Mouse (Mus musculus) olfactory bulb, adult 2 months (tissue): ENCODE measurements around the gene Tnk1. TPM values are rescaled to one million over a fixed set of nuclear protein-coding genes. Genes with fewer than 3 reads are reported as not detected.

Experiments
- H3K27ac ChIP-seq: fragments of 200-500 bp; 2 replicates; pipeline ENCODE4 v1.5.1; 2012; ENCODE audit warnings: low read depth, low read length; ENCODE audit not compliant: insufficient read depth
- H3K4me1 ChIP-seq: fragments of 200-500 bp; 2 replicates; pipeline ENCODE4 v1.6.1; 2012; ENCODE audit warnings: low read length; ENCODE audit not compliant: control insufficient read depth, insufficient read depth
- H3K4me3 ChIP-seq: fragments of 200-500 bp; 2 replicates; pipeline ENCODE4 v1.5.1; 2012; ENCODE audit warnings: mild to moderate bottlenecking, low read depth, low read length, moderate library complexity; ENCODE audit not compliant: insufficient read depth
- CTCF ChIP-seq: fragments of 200-500 bp; IDR thresholded peaks from 2 replicates; pipeline ENCODE4 v1.5.1; 2012; ENCODE audit warnings: low read depth, mild to moderate bottlenecking, low read length, moderate library complexity; ENCODE audit not compliant: insufficient read depth
- POLR2A ChIP-seq: fragments of 200-500 bp; IDR thresholded peaks from 2 replicates; pipeline ENCODE4 v1.6.1; 2012; ENCODE audit warnings: mild to moderate bottlenecking, low read depth, low read length, moderate library complexity; ENCODE audit not compliant: insufficient read depth
- WGBS: fragments of 180-500 bp; shearing (Covaris S2); methylation state at CpG from one replicate; pipeline ENCODE4 v1.1.7; 2018; 5-methylcytosine and 5-hydroxymethylcytosine counted together
- polyA plus RNA-seq: library from polyadenylated mRNA; stranded (reverse); fragments of >200 nt; gene quantifications from 2 replicates; pipeline ENCODE4 v1.2.4, GENCODE M21; 2012; ENCODE audit warnings: low replicate concordance; ENCODE audit not compliant: missing spikeins, insufficient read depth, insufficient read length

Tnk1 gene
- polyA plus RNA-seq, 1 experiment, result not detected

DNA sequence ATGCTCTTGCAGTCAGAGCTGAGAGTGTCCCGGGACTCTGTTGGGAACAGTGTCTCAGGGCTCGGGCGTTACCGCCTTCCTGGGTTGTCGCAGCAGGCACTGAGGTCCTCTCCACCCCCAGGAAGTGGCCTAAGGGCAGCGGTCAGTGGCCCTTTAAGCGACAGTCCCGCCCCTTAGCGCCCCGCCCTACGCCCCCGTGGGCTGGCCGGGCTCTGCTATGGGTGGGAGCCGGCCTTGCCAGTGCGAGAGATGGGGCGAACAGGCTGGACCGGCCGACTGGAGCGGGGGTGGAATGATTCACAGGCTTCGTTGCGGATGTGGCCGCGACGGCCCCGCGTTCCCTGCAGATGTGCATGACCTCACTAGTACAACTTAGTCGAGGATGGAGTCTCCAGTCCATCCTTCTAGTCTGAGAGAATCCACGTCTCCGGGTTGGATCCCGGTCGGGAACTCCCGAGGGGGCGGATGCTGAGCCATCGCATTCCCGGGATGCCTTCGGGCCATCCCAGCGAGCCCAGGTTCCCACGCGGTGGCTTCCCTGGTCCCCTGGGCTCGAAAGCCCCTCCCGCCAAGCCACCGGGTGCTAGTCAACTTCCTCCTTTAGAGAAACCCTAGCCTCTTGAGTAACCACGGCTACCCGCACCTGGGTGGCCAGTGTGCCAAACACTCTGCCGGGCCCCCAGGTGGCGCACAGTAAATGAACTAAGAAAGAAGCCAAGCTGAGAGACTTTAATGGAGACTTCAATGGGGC, 22.5 kb upstream of the Tnk1 start, which contains the start of gene Kctd11:
TSS of gene Kctd11 (minus strand) at position 554 of the 751 bp plus-strand sequence.
- Histone ChIP-seq H3K4me1 (peaks cover 22% of the 10 kb centered on the region), H3K27ac (peak within 1 kb of the TSS; percentile 17; the same call in 1 of the 2 replicates), H3K4me3 (peak within 1 kb of the TSS; percentile 48)
- TF ChIP-seq POLR2A, result no peak
- under 1% methylated on average over 46 of the region's 46 CpGs for WGBS

DNA sequence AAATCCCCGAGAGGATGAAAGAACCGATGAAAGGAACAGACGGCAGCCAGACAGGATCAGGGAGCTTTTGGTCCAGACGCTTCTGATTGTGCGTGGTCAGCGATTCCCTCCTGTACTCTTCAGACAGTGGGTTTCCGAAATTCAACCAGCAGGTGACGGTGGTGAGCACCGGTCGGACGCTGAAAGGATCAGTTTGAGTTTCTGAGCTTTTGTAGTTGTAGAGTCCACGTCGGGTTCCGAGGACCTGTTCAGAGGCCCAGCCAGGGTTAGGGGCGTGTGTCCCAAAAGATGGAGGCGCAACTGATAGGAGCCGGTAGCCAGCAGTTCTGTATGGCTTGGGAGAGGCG, 21.9 kb upstream of the Tnk1 start:
- Histone ChIP-seq H3K27ac (peak overlapping the region; percentile 17; the same call in 1 of the 2 replicates), H3K4me1 (peaks cover 22% of the 10 kb centered on the region), H3K4me3 (peak overlapping the region; percentile 48)
- TF ChIP-seq POLR2A (no peak), CTCF (no peak; the same call in 1 of the 2 replicates)
- 1% methylated on average over 18 of the region's 18 CpGs for WGBS

DNA sequence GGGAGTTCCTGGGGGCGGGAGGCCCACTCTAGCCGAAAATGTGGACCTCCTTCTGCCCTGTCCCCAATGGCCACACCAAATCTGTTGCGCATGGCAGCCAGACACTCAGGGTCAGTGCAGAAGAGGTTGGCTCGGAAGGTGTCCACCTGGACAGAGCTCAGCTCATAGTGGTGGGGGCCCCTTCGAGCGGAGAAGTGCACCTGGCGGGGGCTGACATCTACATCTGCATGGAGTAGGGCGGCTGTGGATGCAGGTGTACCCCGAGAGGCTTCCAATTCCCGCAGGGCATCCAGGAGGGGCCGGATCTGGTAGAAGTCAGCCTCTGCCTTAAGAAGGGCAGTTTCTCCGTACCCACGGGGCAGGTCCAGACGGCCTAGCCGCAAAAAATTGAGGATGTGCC, 21.2 kb upstream of the Tnk1 start:
- H3K4me1 ChIP-seq, result peaks cover 22% of the 10 kb centered on the region
- no peak for TF ChIP-seq CTCF
- TF ChIP-seq POLR2A, result no peak
- no peak overlapping the region for H3K27ac ChIP-seq
- WGBS, result 70% methylated on average over 15 of the region's 15 CpGs
- H3K4me3 ChIP-seq, result no peak overlapping the region

DNA sequence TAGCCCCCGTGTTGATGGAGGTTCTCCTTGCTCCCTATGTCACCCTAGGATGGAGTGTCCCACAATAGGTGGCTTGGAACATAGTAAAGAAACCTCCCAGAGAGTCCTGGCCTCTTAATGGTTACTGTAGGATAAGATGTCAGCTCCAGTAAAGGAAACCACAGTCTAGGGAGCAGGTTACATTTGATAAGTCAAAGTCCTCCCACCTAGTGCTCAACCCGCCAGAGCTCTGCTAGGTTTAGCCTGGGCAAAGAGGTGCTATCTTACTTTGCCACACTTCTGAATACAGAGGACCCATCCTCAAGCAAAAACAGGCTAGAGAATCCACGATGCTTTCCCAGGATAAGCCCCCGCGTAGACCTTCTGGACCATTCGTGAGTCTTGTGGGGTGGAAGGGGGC, 20.4 kb upstream of the Tnk1 start:
- 93% methylated on average over 6 of the region's 6 CpGs for WGBS
- no peak overlapping the region for H3K27ac ChIP-seq
- TF ChIP-seq CTCF, result no peak
- TF ChIP-seq POLR2A, result no peak
- H3K4me1 ChIP-seq, result peaks cover 22% of the 10 kb centered on the region
- no peak overlapping the region for H3K4me3 ChIP-seq

DNA sequence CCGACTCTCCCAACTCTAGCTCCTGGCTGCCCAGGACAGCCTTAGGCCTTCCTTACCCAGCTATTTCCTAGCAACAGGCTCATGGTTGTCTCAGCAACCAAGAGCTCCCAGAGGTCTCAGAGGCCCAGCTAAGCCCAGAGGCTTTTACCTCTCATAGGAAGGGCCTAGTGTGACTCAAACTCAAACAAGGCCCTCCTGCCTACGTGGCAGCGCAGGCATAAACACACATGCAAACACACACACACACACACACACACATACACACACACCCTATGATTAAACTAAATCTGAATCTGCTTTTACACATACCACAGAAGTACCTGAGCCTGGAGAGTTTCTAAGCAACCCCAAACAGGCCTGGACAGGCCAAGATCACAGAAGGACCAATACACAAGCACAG, 19.9 kb upstream of the Tnk1 start:
- Histone ChIP-seq H3K4me3 (no peak overlapping the region), H3K27ac (no peak overlapping the region), H3K4me1 (peaks cover 22% of the 10 kb centered on the region)
- no peak for TF ChIP-seq POLR2A
- TF ChIP-seq CTCF, result no peak
- WGBS, result 65% methylated on average over 3 of the region's 3 CpGs

DNA sequence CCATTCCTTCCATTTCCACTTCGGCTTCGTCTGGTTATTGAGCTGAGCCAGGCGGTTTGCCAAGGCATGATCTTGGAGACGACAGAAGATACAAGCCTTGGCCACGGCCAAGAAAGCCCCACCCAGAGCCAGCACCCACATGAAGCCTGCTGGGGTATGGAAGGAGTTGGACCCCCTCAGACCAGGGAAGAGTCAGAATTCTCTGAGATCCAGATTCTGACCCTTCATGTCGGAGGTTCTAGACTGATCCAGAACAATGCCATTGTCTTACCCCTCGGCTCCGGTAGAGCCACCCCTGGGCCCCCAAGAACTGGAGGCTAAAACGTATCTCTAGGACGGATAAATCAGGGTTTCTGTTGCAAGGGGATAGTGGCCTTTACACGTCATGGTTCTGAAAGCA, 19.3 kb upstream of the Tnk1 start, which contains the start of gene Tmem95:
TSS of gene Tmem95 (minus strand) at position 141 of the 400 bp plus-strand sequence.
- H3K4me3 ChIP-seq, result no peak within 1 kb of the TSS
- WGBS, result 80% methylated on average over 11 of the region's 11 CpGs
- TF ChIP-seq CTCF, result no peak
- TF ChIP-seq POLR2A, result no peak
- peaks cover 22% of the 10 kb centered on the region for H3K4me1 ChIP-seq
- no peak within 1 kb of the TSS for H3K27ac ChIP-seq

DNA sequence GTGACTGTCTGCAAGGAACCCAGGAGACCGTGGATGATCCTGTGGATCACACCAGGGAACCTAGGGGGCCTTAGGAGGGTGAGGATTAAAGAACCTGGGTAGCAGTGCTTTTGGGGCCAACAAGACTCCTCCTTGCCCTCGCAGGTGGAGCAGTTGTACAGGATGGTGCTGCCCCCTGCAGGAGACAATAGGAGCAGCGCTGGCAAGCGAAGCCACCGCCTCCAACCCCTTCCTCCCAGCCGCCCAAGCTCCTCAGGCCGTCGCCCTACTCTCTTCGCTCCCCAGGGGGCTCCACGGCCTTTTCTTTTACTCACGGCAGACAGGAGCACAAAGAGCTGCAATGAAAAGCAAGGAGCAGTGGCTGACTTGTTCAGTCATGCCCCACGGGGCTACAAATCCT, 18.3 kb upstream of the Tnk1 start:
- TF ChIP-seq POLR2A, result no peak
- TF ChIP-seq CTCF, result peak; percentile 76
- Histone ChIP-seq H3K4me3 (no peak overlapping the region), H3K4me1 (peaks cover 22% of the 10 kb centered on the region), H3K27ac (no peak overlapping the region)
- WGBS, result 1% methylated on average over 12 of the region's 12 CpGs

DNA sequence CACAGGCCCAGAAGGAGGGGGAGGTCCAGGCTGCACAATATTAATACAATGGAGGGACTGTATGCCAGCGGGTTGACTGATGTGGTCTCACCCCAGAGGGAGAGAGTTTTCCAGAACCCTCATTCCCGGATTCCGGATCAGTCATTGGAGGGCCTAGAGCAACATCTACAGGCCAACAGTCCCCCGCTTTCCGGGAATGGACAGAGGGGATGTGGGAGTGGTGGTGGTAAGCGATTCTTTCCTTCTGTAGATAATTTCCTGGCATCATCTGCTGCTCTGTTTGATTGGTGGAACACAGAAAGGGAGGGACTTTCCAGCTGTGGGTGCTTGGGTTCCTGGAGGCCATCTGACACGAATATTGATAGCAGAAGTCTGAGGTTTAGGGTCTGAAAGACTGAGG, 17.7 kb upstream of the Tnk1 start:
- Histone ChIP-seq H3K4me3 (no peak overlapping the region), H3K27ac (no peak overlapping the region), H3K4me1 (peaks cover 18% of the 10 kb centered on the region)
- WGBS, result 58% methylated on average over 7 of the region's 7 CpGs
- TF ChIP-seq CTCF (no peak), POLR2A (no peak)

DNA sequence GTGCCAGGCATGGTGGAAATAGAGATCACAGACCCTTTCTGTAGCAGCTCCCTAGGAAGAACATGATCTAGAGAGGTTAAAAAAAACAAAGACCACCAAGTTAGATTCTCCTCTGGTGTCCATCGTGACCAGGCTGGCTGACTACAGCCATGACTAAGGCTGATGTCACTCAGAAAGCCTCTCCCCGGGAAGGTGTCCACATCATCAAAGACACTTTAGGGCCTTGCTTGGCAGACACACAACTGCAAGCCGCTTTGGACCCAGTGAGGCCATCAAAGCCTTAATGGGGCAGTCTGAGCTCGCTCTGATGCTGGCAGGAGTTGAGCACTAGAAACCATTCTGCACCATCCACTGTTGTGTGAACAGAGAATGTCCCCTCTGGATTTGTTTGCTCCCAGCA, 13.9 kb upstream of the Tnk1 start:
- Histone ChIP-seq H3K4me3 (no peak overlapping the region), H3K4me1 (peaks cover 5% of the 10 kb centered on the region; the same call in 1 of the 2 replicates), H3K27ac (no peak overlapping the region)
- TF ChIP-seq CTCF (no peak), POLR2A (no peak)
- 66% methylated on average over 4 of the region's 4 CpGs for WGBS

DNA sequence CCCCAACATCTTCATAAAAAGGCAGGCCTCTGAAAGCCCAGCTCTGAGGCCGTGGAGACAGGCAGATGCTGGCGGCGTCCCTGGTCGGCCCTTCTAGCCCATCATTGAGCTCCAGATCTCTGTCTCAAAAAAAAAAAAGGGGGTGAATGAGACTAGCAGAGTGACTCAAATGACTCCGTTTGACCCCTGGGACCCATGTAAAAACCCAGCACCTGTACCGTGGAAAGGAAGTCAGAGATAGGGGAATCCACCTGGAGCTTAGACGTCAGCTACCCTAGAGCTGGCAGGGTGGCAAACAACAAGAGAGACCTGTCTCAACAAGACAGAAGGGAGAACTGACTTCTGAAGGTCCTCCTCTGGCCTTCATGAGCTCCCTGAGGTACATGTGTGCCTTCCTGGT, 13.3 kb upstream of the Tnk1 start:
- peaks cover 2% of the 10 kb centered on the region; the same call in 1 of the 2 replicates for H3K4me1 ChIP-seq
- no peak overlapping the region for H3K4me3 ChIP-seq
- H3K27ac ChIP-seq, result no peak overlapping the region
- WGBS, result 91% methylated on average over 7 of the region's 7 CpGs
- no peak for TF ChIP-seq POLR2A
- TF ChIP-seq CTCF, result no peak
